Mouse (Mus musculus) thymus, adult 2 months (tissue): Measurements from ENCODE around the gene Bex1.

Source experiments
- CTCF ChIP-seq: fragments of 200-500 bp; IDR thresholded peaks from 2 replicates; pipeline ENCODE4 v1.5.1; 2012; ENCODE audit warnings: mild to moderate bottlenecking, control low read depth, low read length, moderate library complexity, borderline replicate concordance; ENCODE audit not compliant: control insufficient read depth, poor library complexity, insufficient read depth; ENCODE audit errors: extremely low read depth
- POLR2A ChIP-seq: fragments of 200-500 bp; IDR thresholded peaks from 2 replicates; pipeline ENCODE4 v1.6.1; 2012; ENCODE audit warnings: mild to moderate bottlenecking, low read length, control low read depth, moderate library complexity; ENCODE audit not compliant: control insufficient read depth, poor library complexity, insufficient read depth; ENCODE audit errors: extremely low read depth

DNA sequence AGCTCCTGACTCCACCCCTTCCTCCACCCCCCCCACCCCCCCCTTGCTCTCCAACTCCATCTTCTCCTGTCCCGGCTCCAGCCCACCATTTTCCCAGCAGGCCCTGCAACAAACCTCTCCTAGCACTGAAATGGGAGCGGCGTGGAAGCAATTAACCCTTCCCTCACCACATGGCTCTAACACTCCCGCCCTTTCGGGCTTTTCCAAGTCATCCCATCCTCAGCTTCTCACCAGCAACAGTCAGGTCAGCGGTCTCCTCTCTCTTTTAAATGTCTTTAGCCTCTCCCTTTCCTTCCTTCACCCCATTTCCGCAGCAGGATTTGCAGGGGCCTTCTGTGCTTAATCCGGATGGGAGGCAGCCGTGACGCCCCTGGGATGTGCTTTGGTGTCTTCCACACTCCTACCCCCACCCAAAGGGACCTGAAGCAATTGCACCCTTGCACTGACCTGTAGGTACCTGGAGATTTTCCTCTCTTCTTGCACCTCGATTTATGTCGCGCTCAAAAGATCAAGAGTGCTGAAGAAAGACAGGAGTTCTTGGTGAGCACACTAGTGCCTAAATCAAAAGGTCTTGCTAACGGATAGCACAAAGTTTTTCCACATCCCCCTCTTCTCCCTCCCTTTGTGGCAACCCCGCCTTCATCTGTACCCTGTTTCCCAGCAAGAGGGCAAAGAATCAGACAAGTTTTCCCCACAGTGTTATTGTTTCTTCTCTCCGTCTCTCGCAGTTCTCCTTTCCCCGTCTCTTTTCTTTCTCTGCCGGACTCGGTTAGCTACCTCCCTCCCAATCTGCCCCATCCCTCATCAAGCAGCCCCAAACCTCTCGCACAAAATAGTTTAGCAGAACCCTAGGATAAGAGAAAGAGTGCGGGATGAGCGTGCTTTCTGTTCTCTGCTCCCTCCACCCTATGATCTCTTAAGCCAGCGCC, 43.9 kb downstream of the Bex1 start:
- TF ChIP-seq POLR2A (no peak), CTCF (no peak)
